Mouse (Mus musculus) heart, adult 11 months (tissue): Measurements from ENCODE around the gene Stx5a.
A peak's percentile ranks its signal among the peaks of the same experiment; 100 is the strongest.

ENCODE experiments used
- DNase-seq: peaks from one replicate; pipeline ENCODE4 v3.0.0; 2022

The Stx5a gene

GRCm38 (mm10) chr19:8741243-8741869, at the start of gene Stx5a:
Gene Stx5a, plus strand, starts transcription at chr19:8741413.
- peak; percentile 100 for DNase-seq

- no peak for DNase-seq
Observed at GRCm38 (mm10) chr19:8691871-8692539, 49.2 kb upstream of the Stx5a start.

- DNase-seq, result no peak
Observed at GRCm38 (mm10) chr19:8692740-8693139, 48.5 kb upstream of the Stx5a start.

- DNase-seq, result peak; percentile 93
Observed at GRCm38 (mm10) chr19:8695330-8695729, 45.9 kb upstream of the Stx5a start.

- DNase-seq, result no peak
Observed at GRCm38 (mm10) chr19:8699652-8700051, 41.6 kb upstream of the Stx5a start.

- peak; percentile 97 for DNase-seq
Observed at GRCm38 (mm10) chr19:8702458-8702857, 38.8 kb upstream of the Stx5a start.

- no peak for DNase-seq
Observed at GRCm38 (mm10) chr19:8703571-8703970, 37.6 kb upstream of the Stx5a start.

- no peak for DNase-seq
Observed at GRCm38 (mm10) chr19:8705026-8705708, 36.0 kb upstream of the Stx5a start.

- DNase-seq, result no peak
Observed at GRCm38 (mm10) chr19:8706132-8706667, 35.0 kb upstream of the Stx5a start.

GRCm38 (mm10) chr19:8706930-8707329, 34.3 kb upstream of the Stx5a start:
- no peak for DNase-seq

- peak; percentile 80 for DNase-seq
Observed at GRCm38 (mm10) chr19:8708954-8709353, 32.3 kb upstream of the Stx5a start.

- DNase-seq, result no peak
Observed at GRCm38 (mm10) chr19:8710057-8710456, 31.2 kb upstream of the Stx5a start.

GRCm38 (mm10) chr19:8711506-8711905, 29.7 kb upstream of the Stx5a start:
- peak; percentile 78 for DNase-seq

GRCm38 (mm10) chr19:8711949-8712869, 29.0 kb upstream of the Stx5a start:
- DNase-seq, result peak; percentile 90

- DNase-seq, result peak; percentile 98
Observed at GRCm38 (mm10) chr19:8712870-8713305, 28.3 kb upstream of the Stx5a start.

- peak; percentile 99 for DNase-seq
Observed at GRCm38 (mm10) chr19:8713306-8713996, 27.8 kb upstream of the Stx5a start.

- no peak for DNase-seq
Observed at GRCm38 (mm10) chr19:8713997-8714652, 27.1 kb upstream of the Stx5a start.

- peak; percentile 94 for DNase-seq
Observed at GRCm38 (mm10) chr19:8714653-8715481, 26.3 kb upstream of the Stx5a start.

- no peak for DNase-seq
Observed at GRCm38 (mm10) chr19:8715868-8716766, 25.1 kb upstream of the Stx5a start.
